ENCODE assay signal across 8 mouse cellular contexts in the genomic region with DNA sequence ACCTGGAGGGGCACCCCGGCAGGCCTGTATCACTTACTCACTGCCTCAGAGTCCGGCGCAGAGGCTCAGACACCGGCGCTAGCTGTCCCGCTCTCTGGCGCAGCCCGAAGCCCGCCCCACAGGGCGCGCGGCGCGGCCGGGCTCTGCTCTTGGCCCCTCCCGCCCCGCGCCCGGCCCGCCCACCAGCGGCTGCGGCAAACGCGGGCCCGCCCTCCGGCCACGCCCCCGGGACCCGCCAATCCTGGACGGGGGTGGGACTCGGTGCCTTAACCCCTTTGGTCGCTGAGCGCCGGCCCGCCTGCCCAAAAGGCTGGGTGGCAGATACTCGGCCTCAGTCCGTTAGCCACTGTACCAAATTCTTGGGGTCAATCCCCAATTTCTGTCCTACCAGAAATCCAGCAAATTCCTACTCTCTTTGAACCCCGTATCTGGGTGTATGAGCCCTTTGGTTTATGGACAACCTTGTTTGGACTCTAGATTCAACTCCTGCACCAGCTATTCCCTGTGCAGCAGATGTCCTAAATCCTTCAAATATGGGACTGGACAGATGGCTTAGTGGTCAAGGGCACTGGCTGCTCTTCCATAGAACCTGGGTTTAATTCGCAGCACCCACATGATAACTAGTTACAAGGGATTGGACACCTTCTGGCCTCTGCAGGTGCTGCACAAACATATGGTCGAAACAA. TPM values are rescaled to one million over a fixed set of nuclear protein-coding genes. Genes with fewer than 3 reads are reported as not detected.
DNase-seq lines count a peak whose midpoint lies in the region; ATAC-seq and TF ChIP-seq lines count a peak whose summit lies in the region.

TSS of gene Lzts3 (minus strand) at position 120 of the 686 bp plus-strand sequence.

- peak; percentile 94 for ATAC-seq in embryonic facial prominence, embryonic 15.5 days (ENCODE audit: insufficient number of reproducible peaks, low FRiP score, low TSS enrichment, low read depth)
- ATAC-seq in limb, embryonic 13.5 days (ENCODE audit: low FRiP score, low read depth), result peak; percentile 96
- ATAC-seq in midbrain, embryonic 15.5 days (replicated peaks), result peak; percentile 95

- H3K27ac ChIP-seq in bone marrow macrophage, adult 2 months (ENCODE audit: insufficient read depth, low read depth, low read length), result no peak within 1 kb of the TSS
- no peak within 1 kb of the TSS; the same call in 1 of the 2 replicates for H3K27ac ChIP-seq in embryonic facial prominence, embryonic 15.5 days (replicated peaks)
- H3K27ac ChIP-seq in limb, embryonic 13.5 days, result 0 out of 2 replicates have a peak within 1 kb of the TSS, but pooled peaks have one; percentile 22
- H3K27ac ChIP-seq in midbrain, embryonic 15.5 days, result peak within 1 kb of the TSS; percentile 79
- H3K27ac ChIP-seq in spleen, adult 2 months (ENCODE audit: insufficient read depth, low read length), result no peak within 1 kb of the TSS

- peak; percentile 69 for DNase-seq in 416B (ENCODE audit: low read depth)
- peak; percentile 88 for DNase-seq in heart, adult 8-10 months (ENCODE audit: low spot score)
- DNase-seq in kidney, adult 9 months, result peak; percentile 95
- DNase-seq in spleen, adult 2 months (ENCODE audit: low read depth in 1 of 2, low spot score in 2 of 2), result peak; percentile 55 to 91

- H3K9me3 ChIP-seq in embryonic facial prominence, embryonic 15.5 days (replicated peaks), result no peaks in the 10 kb centered on the region
- H3K9me3 ChIP-seq in limb, embryonic 13.5 days, result no peaks in the 10 kb centered on the region
- H3K9me3 ChIP-seq in midbrain, embryonic 15.5 days, result no peaks in the 10 kb centered on the region

- TF ChIP-seq CTCF in bone marrow macrophage, adult 2 months (IDR thresholded peaks at IDR 0.05; ENCODE audit: low read depth, low read length), result no peak
- TF ChIP-seq CTCF in spleen, adult 2 months (IDR thresholded peaks at IDR 0.05; ENCODE audit: extremely low read depth, insufficient read depth, insufficient read length, insufficient replicate concordance), result no peak

- WGBS in embryonic facial prominence, embryonic 15.5 days, result 3% methylated on average over 40 of the region's 40 CpGs
- WGBS in limb, embryonic 13.5 days, result 3% methylated on average over 38 of the region's 40 CpGs
- WGBS in midbrain, embryonic 15.5 days, result 3% methylated on average over 39 of the region's 40 CpGs
- WGBS in spleen, adult 2 months, result 4% methylated on average over 38 of the region's 40 CpGs

- 0 out of 2 replicates have a peak, but pooled peaks cover 3% of the 10 kb centered on the region for H3K36me3 ChIP-seq in embryonic facial prominence, embryonic 15.5 days
- H3K36me3 ChIP-seq in limb, embryonic 13.5 days, result no peaks in the 10 kb centered on the region
- no peaks in the 10 kb centered on the region for H3K36me3 ChIP-seq in midbrain, embryonic 15.5 days (replicated peaks)
- no peaks in the 10 kb centered on the region for H3K36me3 ChIP-seq in spleen, adult 2 months (ENCODE audit: control insufficient read depth, insufficient read depth, low read length)

- H3K4me2 ChIP-seq in embryonic facial prominence, embryonic 15.5 days (replicated peaks), result peak within 1 kb of the TSS; percentile 96
- peak within 1 kb of the TSS; percentile 94 for H3K4me2 ChIP-seq in limb, embryonic 13.5 days (replicated peaks)
- H3K4me2 ChIP-seq in midbrain, embryonic 15.5 days, result peak within 1 kb of the TSS; percentile 77

- H3K9ac ChIP-seq in embryonic facial prominence, embryonic 15.5 days, result peak within 1 kb of the TSS; percentile 56
- H3K9ac ChIP-seq in limb, embryonic 13.5 days, result peak within 1 kb of the TSS; percentile 75
- H3K9ac ChIP-seq in midbrain, embryonic 15.5 days, result peak within 1 kb of the TSS; percentile 76

- peaks cover 5% of the 10 kb centered on the region; the same call in 1 of the 2 replicates for H3K27me3 ChIP-seq in embryonic facial prominence, embryonic 15.5 days
- H3K27me3 ChIP-seq in limb, embryonic 13.5 days, result peaks cover 36% of the 10 kb centered on the region
- H3K27me3 ChIP-seq in midbrain, embryonic 15.5 days (replicated peaks), result peaks cover 8% of the 10 kb centered on the region; the same call in 1 of the 2 replicates
- H3K27me3 ChIP-seq in spleen, adult 2 months (ENCODE audit: control insufficient read depth, insufficient read depth, low read length), result no peaks in the 10 kb centered on the region

- peak within 1 kb of the TSS; percentile 78 for H3K4me3 ChIP-seq in bone marrow macrophage, adult 2 months (ENCODE audit: insufficient read depth, low read length)
- peak within 1 kb of the TSS; percentile 74 for H3K4me3 ChIP-seq in embryonic facial prominence, embryonic 15.5 days (replicated peaks)
- peak within 1 kb of the TSS; percentile 67 for H3K4me3 ChIP-seq in limb, embryonic 13.5 days
- peak within 1 kb of the TSS; percentile 81 for H3K4me3 ChIP-seq in midbrain, embryonic 15.5 days
- peak within 1 kb of the TSS; percentile 80 for H3K4me3 ChIP-seq in spleen, adult 2 months (ENCODE audit: extremely low read depth, insufficient read depth, insufficient read length)

- no peak for TF ChIP-seq POLR2A in bone marrow macrophage, adult 2 months (IDR thresholded peaks at IDR 0.05; ENCODE audit: borderline replicate concordance, low read depth, low read length)
- no peak for TF ChIP-seq POLR2A in spleen, adult 2 months (IDR thresholded peaks at IDR 0.05; ENCODE audit: low read depth, low read length)

- H3K4me1 ChIP-seq in bone marrow macrophage, adult 2 months (ENCODE audit: control insufficient read depth, insufficient read depth, low read length), result peaks cover 6% of the 10 kb centered on the region
- H3K4me1 ChIP-seq in embryonic facial prominence, embryonic 15.5 days, result peaks cover 17% of the 10 kb centered on the region
- H3K4me1 ChIP-seq in limb, embryonic 13.5 days, result peaks cover 16% of the 10 kb centered on the region
- H3K4me1 ChIP-seq in midbrain, embryonic 15.5 days, result peaks cover 16% of the 10 kb centered on the region
- peaks cover 6% of the 10 kb centered on the region; the same call in 1 of the 2 replicates for H3K4me1 ChIP-seq in spleen, adult 2 months (ENCODE audit: control insufficient read depth, insufficient read depth, insufficient read length)

RNA-seq across cellular contexts. Expression of gene Lzts3, which starts in this region (rescaled TPM):
- polyA plus RNA-seq in bone marrow macrophage, adult 2 months (2012; ENCODE audit: insufficient read depth, insufficient read length, missing spikeins), result 2.8 and 3.3 TPM in 2 replicates
- 6.1 and 6.7 TPM in 2 replicates for polyA plus RNA-seq in embryonic facial prominence, embryonic 15.5 days (2015; fragmentation: Nextera tagmentation; extraction: Ambion mirVana)
- 1 to 10 TPM; 5.0 to 7.0 (median 5.4) TPM for total RNA-seq in heart, adult 8-10 months (2022)
- 3.9 and 4.7 TPM in 2 replicates for polyA plus RNA-seq in limb, embryonic 13.5 days (2015; fragmentation: Nextera tagmentation; extraction: Ambion mirVana)
- 17.4 and 17.9 TPM in 2 replicates for polyA plus RNA-seq in midbrain, embryonic 15.5 days (2015; fragmentation: Nextera tagmentation; extraction: Ambion mirVana)
- 3.0 and 3.2 TPM in 2 replicates for polyA plus RNA-seq in spleen, adult 2 months (2012; rRNA removed)

Comparison
In these comparisons a context has a peak if more than half of its experiments do, and no peak if none do; other contexts are left out.
1. H3K27ac ChIP-seq: peak in limb, embryonic 13.5 days (single experiment) and midbrain, embryonic 15.5 days (single experiment); none in bone marrow macrophage, adult 2 months (single experiment), embryonic facial prominence, embryonic 15.5 days (single experiment) and spleen, adult 2 months (single experiment).
2. Peak in every context shown above with its lines, with median percentiles within 50 percentile points of each other: DNase-seq, H3K4me3 ChIP-seq, ATAC-seq, H3K4me2 ChIP-seq and H3K9ac ChIP-seq.